Mouse (Mus musculus): ENCODE data around the gene Pusl1. TPM values are rescaled to one million over a fixed set of nuclear protein-coding genes. Genes with fewer than 3 reads are reported as not detected.

Pusl1 gene
- total RNA-seq, 4 experiments from 2014 or later: 14.2 to 17.0 (median 14.9) TPM

GRCm38 (mm10) chr4:155846871-155847578 is 44.6 kb downstream of the Pusl1 start, which contains the start of gene Dvl1:
Dvl1 (plus strand) TSS chr4:155847402.
- peak; percentile 87 to 88 for DNase-seq (ENCODE audit: low spot score in 2 of 2)

- DNase-seq (ENCODE audit: low spot score in 2 of 2): no peak
These were observed 48.4 kb downstream of the Pusl1 start for GRCm38 (mm10) chr4:155843231-155843630.

GRCm38 (mm10) chr4:155841651-155842270 is 49.8 kb downstream of the Pusl1 start:
- DNase-seq (ENCODE audit: low spot score in 2 of 2): peak in 1 of 2 experiments; percentile 19

GRCm38 (mm10) chr4:155841003-155841454 is 50.6 kb downstream of the Pusl1 start:
- DNase-seq (ENCODE audit: low spot score in 2 of 2): peak; percentile 61 to 73

GRCm38 (mm10) chr4:155840076-155841002 is 51.2 kb downstream of the Pusl1 start:
- peak; percentile 38 to 63 for DNase-seq (ENCODE audit: low spot score in 2 of 2)

- peak; percentile 89 to 92 for DNase-seq (ENCODE audit: low spot score in 2 of 2)
These were observed 52.1 kb downstream of the Pusl1 start, which contains the start of gene Mxra8 for GRCm38 (mm10) chr4:155839483-155839910. Mxra8 (plus strand) TSS chr4:155839680.

GRCm38 (mm10) chr4:155838187-155839153 is 53.1 kb downstream of the Pusl1 start:
- peak; percentile 50 to 64 for DNase-seq (ENCODE audit: low spot score in 2 of 2)

Small RNAs within 50 kb of the gene (microRNA-seq; reads per million reads assigned to microRNA genes)
- not detected for gene Gm22991

Other genes with a start within 250 kb of the Pusl1 start
- not detected for gene Gm10563, start 246.4 kb downstream of the Pusl1 start, total RNA-seq (2022)
- 1 to 10 TPM in 2 of 4 experiments, under 1 TPM in 2; 0.70 to 1.6 (median 1.1) TPM for gene Mmp23, start 238.4 kb downstream of the Pusl1 start, total RNA-seq (2022)
- gene Mib2, start 222.6 kb downstream of the Pusl1 start, total RNA-seq (2022): 10 to 100 TPM; 17.8 to 22.6 (median 18.8) TPM
- 1 to 10 TPM in 3 of 4 experiments, under 1 TPM in 1; 0.70 to 1.5 (median 1.1) TPM for gene Fndc10, start 197.4 kb downstream of the Pusl1 start, total RNA-seq (2022)
- gene Ssu72, start 187.0 kb downstream of the Pusl1 start, total RNA-seq (2022): 10 to 100 TPM; 37.8 to 42.0 (median 38.2) TPM
- gene Tmem240, start 157.0 kb downstream of the Pusl1 start, total RNA-seq (2022): under 1 TPM; 0.19 to 0.62 (median 0.37) TPM
- 10 to 100 TPM; 23.8 to 25.1 (median 23.9) TPM for gene Atad3a, start 130.7 kb downstream of the Pusl1 start, total RNA-seq (2022)
- 1 to 10 TPM; 4.0 to 8.9 (median 6.2) TPM for gene Vwa1, start 117.1 kb downstream of the Pusl1 start, total RNA-seq (2022)
- gene Tmem88b, start 105.9 kb downstream of the Pusl1 start, total RNA-seq (2022): under 1 TPM; 0.21 to 0.72 (median 0.31) TPM
- not detected for gene Ankrd65, start 101.3 kb downstream of the Pusl1 start, total RNA-seq (2022)
- gene Mrpl20, start 88.9 kb downstream of the Pusl1 start, total RNA-seq (2022): 10 to 100 TPM; 46.2 to 50.5 (median 47.7) TPM
- 10 to 100 TPM; 11.6 to 19.5 (median 15.0) TPM for gene Ccnl2, start 79.3 kb downstream of the Pusl1 start, total RNA-seq (2022)
- 10 to 100 TPM; 73.1 to 83.9 (median 79.0) TPM for gene Aurkaip1, start 60.5 kb downstream of the Pusl1 start, total RNA-seq (2022)
- 10 to 100 TPM; 16.5 to 34.5 (median 24.9) TPM for gene Mxra8, start 52.1 kb downstream of the Pusl1 start, total RNA-seq (2022)
- gene Dvl1, start 44.4 kb downstream of the Pusl1 start, total RNA-seq (2022): 100 to 1,000 TPM; 117 to 124 (median 120) TPM
- under 1 TPM in 2 of 4 experiments, not detected in 2; 0.11 to 0.12 TPM for gene Tas1r3, start 28.4 kb downstream of the Pusl1 start, total RNA-seq (2022)
- 10 to 100 TPM; 11.0 to 18.7 (median 16.1) TPM for gene Cptp, start 22.3 kb downstream of the Pusl1 start, total RNA-seq (2022)
- gene Ints11, start 22.2 kb downstream of the Pusl1 start, total RNA-seq (2022): 10 to 100 TPM; 13.0 to 16.8 (median 14.1) TPM
- 1 to 10 TPM; 5.6 to 8.3 (median 7.2) TPM for gene Acap3, start within 50 bp of the Pusl1 start, total RNA-seq (2022)
- 10 to 100 TPM; 53.4 to 69.1 (median 58.7) TPM for gene Ube2j2, start 52.0 kb upstream of the Pusl1 start, total RNA-seq (2022)
- 10 to 100 TPM; 14.6 to 22.4 (median 20.8) TPM for gene C1qtnf12, start 70.5 kb upstream of the Pusl1 start, total RNA-seq (2022)
- gene B3galt6, start 100.9 kb upstream of the Pusl1 start, total RNA-seq (2022): 1 to 10 TPM in 3 of 4 experiments, under 1 TPM in 1; 0.94 to 1.8 (median 1.6) TPM
- gene Sdf4, start 101.1 kb upstream of the Pusl1 start, total RNA-seq (2022): 10 to 100 TPM; 68.8 to 85.8 (median 77.5) TPM
- gene Tnfrsf4, start 122.1 kb upstream of the Pusl1 start, total RNA-seq (2022): 1 to 10 TPM in 3 of 4 experiments, under 1 TPM in 1; 0.65 to 1.9 (median 1.4) TPM
- gene Tnfrsf18, start 134.4 kb upstream of the Pusl1 start, total RNA-seq (2022): not detected
- not detected for gene Ttll10, start 167.6 kb upstream of the Pusl1 start, total RNA-seq (2022)
- 1 to 10 TPM; 2.1 to 4.2 (median 2.4) TPM for gene 9430015G10Rik, start 218.2 kb upstream of the Pusl1 start, total RNA-seq (2022)
- gene Rnf223, start 238.7 kb upstream of the Pusl1 start, total RNA-seq (2022): not detected

All from gastrocnemius, adult 8-10 months (tissue).